Mouse (Mus musculus) MEL (cell line): ENCODE measurements around the gene Rdh11. TPM values are rescaled to one million over a fixed set of nuclear protein-coding genes. Genes with fewer than 3 reads are reported as not detected.

ENCODE experiments used
- polyA plus RNA-seq, 2 experiments: library from polyadenylated mRNA; stranded (reverse) in 1 of 2; unstranded in 1 of 2; fragments of >175 nt in 1 of 2; fragments of >200 nt in 1 of 2; gene quantifications; 2 replicates each; pipeline versions ENCODE4 v1.2.1 to v1.2.4; 2012; ENCODE audit warnings: low replicate concordance in 2 of 2, low read depth in 1 of 2; ENCODE audit not compliant: insufficient read length in 2 of 2, insufficient read depth in 1 of 2, missing spikeins in 1 of 2
- total RNA-seq: library from RNA; depleted of rRNA; stranded (reverse); fragments of 300-350 nt; gene quantifications from 2 replicates; pipeline ENCODE4 v1.2.3, GENCODE M21; 2012; rRNA removed

Rdh11 gene
- total and polyA plus RNA-seq, 3 experiments, result 22.0 to 44.5 (median 29.8) TPM

Other genes starting within 250 kb of the Rdh11 start
- 13.5 and 13.8 TPM in 2 replicates for gene Tmem229b, start 184.7 kb downstream of the Rdh11 start, total RNA-seq
- 10 to 100 TPM in 1 of 2 experiments, not detected in 1; 20.5 TPM for gene Tmem229b, start 184.7 kb downstream of the Rdh11 start, polyA plus RNA-seq
- 0.35 and 0.39 TPM in 2 replicates for gene Plekhh1, start 163.1 kb downstream of the Rdh11 start, total RNA-seq
- gene Plekhh1, start 163.1 kb downstream of the Rdh11 start, polyA plus RNA-seq, result 1 to 10 TPM in 1 of 2 experiments, not detected in 1; 2.3 TPM
- gene Pigh, start 102.6 kb downstream of the Rdh11 start, total RNA-seq, result 6.4 and 9.5 TPM in 2 replicates
- 1 to 10 TPM in 1 of 2 experiments, not detected in 1; 7.2 TPM for gene Pigh, start 102.6 kb downstream of the Rdh11 start, polyA plus RNA-seq
- gene Arg2, start 61.5 kb downstream of the Rdh11 start, total RNA-seq, result not detected in 2 replicates
- gene Arg2, start 61.5 kb downstream of the Rdh11 start, polyA plus RNA-seq, result not detected
- gene Vti1b, start 19.6 kb downstream of the Rdh11 start, total RNA-seq, result 69.8 and 73.0 TPM in 2 replicates
- 10 to 100 TPM in 1 of 2 experiments, not detected in 1; 54.3 TPM for gene Vti1b, start 19.6 kb downstream of the Rdh11 start, polyA plus RNA-seq
- gene Rdh12, start 16.6 kb upstream of the Rdh11 start, total RNA-seq, result 0.15 and 0.29 TPM in 2 replicates
- under 1 TPM in 1 of 2 experiments, not detected in 1; 0.35 TPM for gene Rdh12, start 16.6 kb upstream of the Rdh11 start, polyA plus RNA-seq
- gene Zfyve26, start 104.0 kb upstream of the Rdh11 start, total RNA-seq, result 7.2 and 9.2 TPM in 2 replicates
- gene Zfyve26, start 104.0 kb upstream of the Rdh11 start, polyA plus RNA-seq, result 100 to 1,000 TPM in 1 of 2 experiments, 10 to 100 TPM in 1; 16.2 to 110 TPM
- gene Rad51b, start 105.0 kb upstream of the Rdh11 start, total RNA-seq, result 3.6 and 4.2 TPM in 2 replicates
- gene Rad51b, start 105.0 kb upstream of the Rdh11 start, polyA plus RNA-seq, result 1 to 10 TPM in 1 of 2 experiments, not detected in 1; 5.7 TPM